Mouse (Mus musculus) forebrain, embryonic 13.5 days (tissue): ENCODE measurements at regions not wholly inside any gene's neighbourhood (a gene's known extent, or its start where the extent isn't known, plus 50 kb on each side); places are given as distances from the start of the nearest gene placed in this dataset.
A peak's percentile ranks its signal among the peaks of the same experiment; 100 is the strongest.

ENCODE experiments used
- ATAC-seq: fragments of 200-750 bp; cut with Nextera tagmentation; 2 replicates; pipeline ENCODE4 v1.8.0; 2017
- H3K27ac ChIP-seq: fragments of 300-500 bp; sonication (generic); 2 replicates; pipeline ENCODE4 v1.5.1; 2015; ENCODE audit warnings: inconsistent platforms, mild to moderate bottlenecking, moderate library complexity
- H3K27me3 ChIP-seq: fragments of 300-500 bp; sonication (generic); 2 replicates; pipeline ENCODE4 v1.6.1; 2015; ENCODE audit warnings: mild to moderate bottlenecking, inconsistent platforms
- H3K36me3 ChIP-seq: fragments of 300-500 bp; sonication (generic); 2 replicates; pipeline ENCODE4 v1.6.1; 2015; ENCODE audit warnings: mild to moderate bottlenecking, inconsistent platforms; ENCODE audit not compliant: poor library complexity, severe bottlenecking
- H3K4me1 ChIP-seq: fragments of 300-500 bp; sonication (generic); 2 replicates; pipeline ENCODE4 v1.6.1; 2015; ENCODE audit warnings: inconsistent platforms
- H3K4me2 ChIP-seq: fragments of 300-500 bp; sonication (generic); 2 replicates; pipeline ENCODE4 v1.6.1; 2015; ENCODE audit warnings: inconsistent platforms, mild to moderate bottlenecking, moderate library complexity
- H3K4me3 ChIP-seq: fragments of 300-500 bp; sonication (generic); 2 replicates; pipeline ENCODE4 v1.5.1; 2015; ENCODE audit warnings: mild to moderate bottlenecking, inconsistent platforms
- H3K9ac ChIP-seq: fragments of 300-500 bp; sonication (generic); 2 replicates; pipeline ENCODE4 v1.6.1; 2015; ENCODE audit warnings: mild to moderate bottlenecking, inconsistent platforms
- H3K9me3 ChIP-seq: fragments of 300-500 bp; sonication (generic); replicated peaks from 2 replicates; pipeline ENCODE4 v1.6.1; 2016; ENCODE audit warnings: inconsistent platforms
- WGBS: fragments of 180-500 bp; shearing (Covaris S2); methylation state at CpG from one replicate; pipeline ENCODE4 v1.1.7; 2015; 5-methylcytosine and 5-hydroxymethylcytosine counted together

- Histone ChIP-seq H3K36me3 (no peaks in the 10 kb centered on the region), H3K4me1 (no peaks in the 10 kb centered on the region), H3K27ac (no peak overlapping the region), H3K4me2 (no peak overlapping the region), H3K27me3 (no peaks in the 10 kb centered on the region), H3K4me3 (no peak overlapping the region), H3K9me3 (no peaks in the 10 kb centered on the region), H3K9ac (no peak overlapping the region)
- ATAC-seq = no peak
- WGBS = 74% methylated on average over 7 of the region's 7 CpGs
These were observed 62.2 kb downstream of the Gm17728 start for GRCm38 (mm10) chr17:9484098-9484497.

GRCm38 (mm10) chr17:9484566-9484965, 62.7 kb downstream of the Gm17728 start:
- no peaks in the 10 kb centered on the region for H3K9me3 ChIP-seq
- 71% methylated on average over 12 of the region's 12 CpGs for WGBS
- no peak overlapping the region for H3K27ac ChIP-seq
- no peaks in the 10 kb centered on the region for H3K4me1 ChIP-seq
- no peaks in the 10 kb centered on the region for H3K36me3 ChIP-seq
- H3K4me3 ChIP-seq = no peak overlapping the region
- no peak; the same call in 1 of the 2 replicates for ATAC-seq
- no peaks in the 10 kb centered on the region for H3K27me3 ChIP-seq
- no peak overlapping the region for H3K4me2 ChIP-seq
- no peak overlapping the region for H3K9ac ChIP-seq

- no peak overlapping the region for H3K4me2 ChIP-seq
- ATAC-seq = no peak
- 79% methylated on average over 3 of the region's 3 CpGs for WGBS
- H3K9ac ChIP-seq = no peak overlapping the region
- no peaks in the 10 kb centered on the region for H3K36me3 ChIP-seq
- H3K4me3 ChIP-seq = no peak overlapping the region
- 0 out of 2 replicates have a peak, but pooled peaks cover 3% of the 10 kb centered on the region for H3K9me3 ChIP-seq
- no peak overlapping the region for H3K27ac ChIP-seq
- no peaks in the 10 kb centered on the region for H3K4me1 ChIP-seq
- H3K27me3 ChIP-seq = no peaks in the 10 kb centered on the region
These were observed 107.5 kb downstream of the Gm17728 start for GRCm38 (mm10) chr17:9529340-9529739.

GRCm38 (mm10) chr17:9536090-9536489, 114.2 kb downstream of the Gm17728 start:
- peak overlapping the region; percentile 26; the same call in 1 of the 2 replicates for H3K27ac ChIP-seq
- no peaks in the 10 kb centered on the region for H3K36me3 ChIP-seq
- H3K4me1 ChIP-seq = peaks cover 42% of the 10 kb centered on the region
- no peak overlapping the region for H3K4me2 ChIP-seq
- H3K27me3 ChIP-seq = no peaks in the 10 kb centered on the region
- peak; percentile 86 for ATAC-seq
- no peak overlapping the region for H3K4me3 ChIP-seq
- no peak overlapping the region for H3K9ac ChIP-seq
- 0 out of 2 replicates have a peak, but pooled peaks cover 3% of the 10 kb centered on the region for H3K9me3 ChIP-seq
- WGBS = 12% methylated on average over 4 of the region's 4 CpGs

GRCm38 (mm10) chr17:9538371-9538770, 116.5 kb downstream of the Gm17728 start:
- no peak overlapping the region for H3K4me3 ChIP-seq
- H3K9me3 ChIP-seq = 0 out of 2 replicates have a peak, but pooled peaks cover 10% of the 10 kb centered on the region
- no peak overlapping the region for H3K4me2 ChIP-seq
- no peak overlapping the region for H3K9ac ChIP-seq
- peaks cover 48% of the 10 kb centered on the region for H3K4me1 ChIP-seq
- ATAC-seq = no peak
- no peaks in the 10 kb centered on the region for H3K36me3 ChIP-seq
- no peaks in the 10 kb centered on the region for H3K27me3 ChIP-seq
- H3K27ac ChIP-seq = no peak overlapping the region

- H3K27me3 ChIP-seq = no peaks in the 10 kb centered on the region
- H3K4me1 ChIP-seq = peaks cover 54% of the 10 kb centered on the region
- H3K4me3 ChIP-seq = no peak overlapping the region
- no peak overlapping the region for H3K9ac ChIP-seq
- no peak for ATAC-seq
- 88% methylated on average over 1 of the region's 1 CpGs for WGBS
- no peak overlapping the region for H3K27ac ChIP-seq
- 0 out of 2 replicates have a peak, but pooled peaks cover 6% of the 10 kb centered on the region for H3K9me3 ChIP-seq
- no peaks in the 10 kb centered on the region for H3K36me3 ChIP-seq
- H3K4me2 ChIP-seq = no peak overlapping the region
These were observed 118.3 kb downstream of the Gm17728 start for GRCm38 (mm10) chr17:9540156-9540555.

- 11% methylated on average over 5 of the region's 5 CpGs for WGBS
- Histone ChIP-seq H3K27ac (peak overlapping the region; percentile 76), H3K27me3 (no peaks in the 10 kb centered on the region), H3K4me1 (peaks cover 26% of the 10 kb centered on the region), H3K9ac (no peak overlapping the region), H3K4me3 (no peak overlapping the region), H3K36me3 (no peaks in the 10 kb centered on the region), H3K9me3 (0 out of 2 replicates have a peak, but pooled peaks cover 6% of the 10 kb centered on the region), H3K4me2 (no peak overlapping the region)
- ATAC-seq = peak; percentile 96
These were observed 121.5 kb downstream of the Gm17728 start for GRCm38 (mm10) chr17:9543224-9543797.

GRCm38 (mm10) chr17:9557544-9557943, 112.0 kb downstream of the Pabpc6 start:
- no peak for ATAC-seq
- no peaks in the 10 kb centered on the region for H3K27me3 ChIP-seq
- H3K4me3 ChIP-seq = no peak overlapping the region
- H3K36me3 ChIP-seq = no peaks in the 10 kb centered on the region
- H3K4me2 ChIP-seq = no peak overlapping the region
- no peaks in the 10 kb centered on the region for H3K9me3 ChIP-seq
- H3K9ac ChIP-seq = no peak overlapping the region
- no peaks in the 10 kb centered on the region for H3K4me1 ChIP-seq
- H3K27ac ChIP-seq = no peak overlapping the region
- WGBS = 91% methylated on average over 4 of the region's 4 CpGs

GRCm38 (mm10) chr17:9566846-9567245, 102.7 kb downstream of the Pabpc6 start:
- Histone ChIP-seq H3K9ac (no peak overlapping the region), H3K4me3 (no peak overlapping the region), H3K27ac (no peak overlapping the region), H3K4me2 (no peak overlapping the region), H3K27me3 (no peaks in the 10 kb centered on the region), H3K4me1 (peaks cover 13% of the 10 kb centered on the region; the same call in 1 of the 2 replicates), H3K9me3 (no peaks in the 10 kb centered on the region), H3K36me3 (no peaks in the 10 kb centered on the region)
- no peak for ATAC-seq
- WGBS = 47% methylated on average over 6 of the region's 6 CpGs

GRCm38 (mm10) chr17:9579401-9580371, 89.8 kb downstream of the Pabpc6 start:
- Histone ChIP-seq H3K4me1 (peaks cover 25% of the 10 kb centered on the region), H3K9me3 (no peaks in the 10 kb centered on the region), H3K27ac (peak overlapping the region; percentile 70), H3K27me3 (peaks cover 11% of the 10 kb centered on the region), H3K36me3 (no peaks in the 10 kb centered on the region), H3K4me3 (no peak overlapping the region), H3K9ac (no peak overlapping the region), H3K4me2 (peak overlapping the region; percentile 35; the same call in 1 of the 2 replicates)
- WGBS = 14% methylated on average over 11 of the region's 11 CpGs
- ATAC-seq = peak; percentile 92

GRCm38 (mm10) chr17:9598131-9598530, 71.4 kb downstream of the Pabpc6 start:
- 29% methylated on average over 2 of the region's 2 CpGs for WGBS
- ATAC-seq = no peak
- no peak overlapping the region for H3K4me2 ChIP-seq
- no peaks in the 10 kb centered on the region for H3K27me3 ChIP-seq
- H3K4me3 ChIP-seq = no peak overlapping the region
- no peaks in the 10 kb centered on the region for H3K36me3 ChIP-seq
- no peaks in the 10 kb centered on the region for H3K9me3 ChIP-seq
- H3K27ac ChIP-seq = no peak overlapping the region
- H3K9ac ChIP-seq = no peak overlapping the region
- H3K4me1 ChIP-seq = no peaks in the 10 kb centered on the region

- H3K4me1 ChIP-seq = no peaks in the 10 kb centered on the region
- H3K27ac ChIP-seq = no peak overlapping the region
- no peak for ATAC-seq
- H3K27me3 ChIP-seq = no peaks in the 10 kb centered on the region
- 83% methylated on average over 2 of the region's 2 CpGs for WGBS
- no peak overlapping the region for H3K9ac ChIP-seq
- no peaks in the 10 kb centered on the region for H3K9me3 ChIP-seq
- no peak overlapping the region for H3K4me2 ChIP-seq
- H3K4me3 ChIP-seq = no peak overlapping the region
- no peaks in the 10 kb centered on the region for H3K36me3 ChIP-seq
These were observed 69.1 kb downstream of the Pabpc6 start for GRCm38 (mm10) chr17:9600459-9600858.
